Mouse (Mus musculus) liver, embryonic 14.5 days (tissue): Measurements from ENCODE around the gene Tmx1. TPM values are rescaled to one million over a fixed set of nuclear protein-coding genes. Genes with fewer than 3 reads are reported as not detected.

ENCODE experiments used
- ATAC-seq: fragments of 200-750 bp; cut with Nextera tagmentation; 2 replicates; pipeline ENCODE4 v1.8.0; 2017; ENCODE audit warnings: moderate number of reproducible peaks, mild to moderate bottlenecking, moderate library complexity; ENCODE audit not compliant: insufficient read depth
- DNase-seq, 3 experiments: peaks; one replicate each; pipeline ENCODE4 v3.0.0-alpha.2; 2012 to 2013; ENCODE audit warnings: low read depth in 3 of 3, low spot score in 3 of 3
- H3K27ac ChIP-seq: fragments of 300-500 bp; sonication (generic); 2 replicates; pipeline ENCODE4 v1.5.1; 2014; ENCODE audit warnings: moderate library complexity, mild to moderate bottlenecking, control low read depth, inconsistent platforms
- H3K27me3 ChIP-seq: fragments of 300-500 bp; sonication (generic); 2 replicates; pipeline ENCODE4 v1.6.1; 2014; ENCODE audit warnings: mild to moderate bottlenecking, low read length, moderate library complexity; ENCODE audit not compliant: control insufficient read depth, insufficient read depth
- H3K36me3 ChIP-seq: fragments of 300-500 bp; sonication (generic); replicated peaks from 2 replicates; pipeline ENCODE4 v1.6.1; 2014; ENCODE audit warnings: low read depth; ENCODE audit not compliant: control insufficient read depth, insufficient read depth
- H3K4me1 ChIP-seq, 2 experiments: fragments of 200-500 bp in 1 of 2; fragments of 300-500 bp in 1 of 2; sonication (generic) in 1 of 2; replicated peaks; 2 replicates each; pipeline ENCODE4 v1.6.1; 2012 to 2014; ENCODE audit warnings: antibody characterized with exemption in 1 of 2, inconsistent platforms in 1 of 2, low read length in 1 of 2; ENCODE audit not compliant: control insufficient read depth in 2 of 2, insufficient read depth in 2 of 2
- H3K4me2 ChIP-seq: fragments of 300-500 bp; sonication (generic); 2 replicates; pipeline ENCODE4 v1.6.1; 2014; ENCODE audit warnings: low read depth, mild to moderate bottlenecking, control low read depth, moderate library complexity
- H3K4me3 ChIP-seq, 2 experiments: fragments of 200-500 bp in 1 of 2; fragments of 300-500 bp in 1 of 2; sonication (generic) in 1 of 2; 2 replicates each; pipeline ENCODE4 v1.5.1; 2012 to 2014; ENCODE audit warnings: low read depth in 2 of 2, low read length in 2 of 2, mild to moderate bottlenecking in 2 of 2, control low read depth in 1 of 2, inconsistent platforms in 1 of 2, moderate library complexity in 1 of 2; ENCODE audit not compliant: insufficient read depth in 1 of 2
- H3K9ac ChIP-seq: fragments of 300-500 bp; sonication (generic); replicated peaks from 2 replicates; pipeline ENCODE4 v1.6.1; 2014; ENCODE audit warnings: mild to moderate bottlenecking, control low read depth, moderate library complexity
- H3K9me3 ChIP-seq: fragments of 300-500 bp; sonication (generic); 2 replicates; pipeline ENCODE4 v1.6.1; 2016; ENCODE audit warnings: low read length, mixed read lengths; ENCODE audit not compliant: control insufficient read depth
- CTCF ChIP-seq: IDR thresholded peaks from 2 replicates; pipeline ENCODE4 v1.5.1; 2016; ENCODE audit warnings: antibody characterized with exemption, low read depth, control low read depth
- EP300 ChIP-seq: IDR thresholded peaks from 2 replicates; pipeline ENCODE4 v1.6.1; 2016; ENCODE audit warnings: antibody characterized with exemption, low read depth
- WGBS: fragments of 180-500 bp; shearing (Covaris S2); extraction: QIAGEN DNeasy Blood & Tissue Kit; methylation state at CpG from one replicate; pipeline ENCODE4 v1.1.7; 2014; ENCODE audit not compliant: insufficient replicate concordance; 5-methylcytosine and 5-hydroxymethylcytosine counted together
- polyA plus RNA-seq, 2 experiments: library from polyadenylated mRNA; depleted of rRNA in 1 of 2; stranded (reverse) in 1 of 2; unstranded in 1 of 2; fragments of >200 nt; fragmentation: Nextera tagmentation in 1 of 2; extraction: Ambion mirVana in 1 of 2; gene quantifications; 2 replicates each; pipeline versions ENCODE4 v1.2.1 to v1.2.3; 2012 to 2014

Gene Tmx1
- polyA plus RNA-seq, 2 experiments, result 32.9 to 86.2 TPM

DNA sequence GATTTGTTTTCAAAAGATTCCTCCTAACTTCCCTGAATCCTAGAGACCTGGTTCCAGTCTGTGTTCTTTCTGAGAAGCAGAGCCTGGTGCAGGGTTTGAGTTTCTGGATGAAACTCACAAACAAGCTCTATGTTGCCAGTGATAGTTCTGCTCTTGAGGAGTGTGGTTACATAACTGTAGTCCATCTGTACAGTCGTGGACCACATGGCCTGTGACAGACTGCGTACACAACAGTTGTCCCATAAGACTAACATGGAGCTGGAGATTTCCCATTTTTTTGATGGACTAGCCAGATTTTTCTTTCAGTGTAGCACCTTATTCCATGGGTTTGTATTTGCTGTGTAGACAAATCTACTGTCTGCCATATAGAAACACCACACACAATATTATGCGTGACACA is 31.9 kb upstream of the Tmx1 start:
- no peaks in the 10 kb centered on the region for H3K36me3 ChIP-seq
- ATAC-seq (no peak), DNase-seq (no peak)
- no peak overlapping the region for H3K4me2 ChIP-seq
- H3K9me3 ChIP-seq, result no peaks in the 10 kb centered on the region
- no peak overlapping the region for H3K9ac ChIP-seq
- no peaks in the 10 kb centered on the region for H3K4me1 ChIP-seq
- H3K4me3 ChIP-seq, result no peak overlapping the region
- H3K27me3 ChIP-seq, result no peaks in the 10 kb centered on the region
- WGBS, result 67% methylated on average over 3 of the region's 3 CpGs
- no peak overlapping the region for H3K27ac ChIP-seq
- no peak for TF ChIP-seq EP300
- TF ChIP-seq CTCF, result no peak

GRCm38 (mm10) chr12:70422322-70423118 is 30.4 kb upstream of the Tmx1 start:
- WGBS, result 55% methylated on average over 9 of the region's 9 CpGs
- Histone ChIP-seq H3K9ac (no peak overlapping the region), H3K27me3 (no peaks in the 10 kb centered on the region), H3K27ac (no peak overlapping the region), H3K4me3 (no peak overlapping the region), H3K4me2 (no peak overlapping the region), H3K36me3 (no peaks in the 10 kb centered on the region), H3K4me1 (no peaks in the 10 kb centered on the region), H3K9me3 (no peaks in the 10 kb centered on the region)
- 0 out of 2 replicates have a peak, but pooled peaks have one; percentile 17 for TF ChIP-seq CTCF
- TF ChIP-seq EP300, result no peak
- DNase-seq, result no peak
- ATAC-seq, result no peak

GRCm38 (mm10) chr12:70427885-70428284 is 25.0 kb upstream of the Tmx1 start:
- H3K4me1 ChIP-seq, result peaks cover 6 to 7% of the 10 kb centered on the region in 2 experiments; a peak in 3 of 4 replicates
- no peak overlapping the region for H3K27ac ChIP-seq
- H3K4me2 ChIP-seq, result no peak overlapping the region
- H3K9me3 ChIP-seq, result no peaks in the 10 kb centered on the region
- no peak for ATAC-seq
- no peak overlapping the region for H3K4me3 ChIP-seq
- DNase-seq, result no peak
- H3K9ac ChIP-seq, result no peak overlapping the region
- H3K36me3 ChIP-seq, result no peaks in the 10 kb centered on the region
- no peaks in the 10 kb centered on the region for H3K27me3 ChIP-seq
- 71% methylated on average over 3 of the region's 3 CpGs for WGBS
- TF ChIP-seq EP300, result no peak
- no peak for TF ChIP-seq CTCF

GRCm38 (mm10) chr12:70429637-70430036 is 23.3 kb upstream of the Tmx1 start:
- Histone ChIP-seq H3K4me3 (no peak overlapping the region), H3K9ac (no peak overlapping the region), H3K9me3 (no peaks in the 10 kb centered on the region), H3K27me3 (no peaks in the 10 kb centered on the region), H3K27ac (no peak overlapping the region), H3K4me1 (peaks cover 6 to 7% of the 10 kb centered on the region in 2 experiments; a peak in 3 of 4 replicates), H3K36me3 (no peaks in the 10 kb centered on the region), H3K4me2 (no peak overlapping the region)
- peak in 1 of 3 experiments; percentile 19 for DNase-seq
- WGBS, result 58% methylated on average over 4 of the region's 4 CpGs
- ATAC-seq, result 0 out of 2 replicates have a peak, but pooled peaks have one; percentile 41
- TF ChIP-seq CTCF (no peak), EP300 (peak; percentile 52)

DNA sequence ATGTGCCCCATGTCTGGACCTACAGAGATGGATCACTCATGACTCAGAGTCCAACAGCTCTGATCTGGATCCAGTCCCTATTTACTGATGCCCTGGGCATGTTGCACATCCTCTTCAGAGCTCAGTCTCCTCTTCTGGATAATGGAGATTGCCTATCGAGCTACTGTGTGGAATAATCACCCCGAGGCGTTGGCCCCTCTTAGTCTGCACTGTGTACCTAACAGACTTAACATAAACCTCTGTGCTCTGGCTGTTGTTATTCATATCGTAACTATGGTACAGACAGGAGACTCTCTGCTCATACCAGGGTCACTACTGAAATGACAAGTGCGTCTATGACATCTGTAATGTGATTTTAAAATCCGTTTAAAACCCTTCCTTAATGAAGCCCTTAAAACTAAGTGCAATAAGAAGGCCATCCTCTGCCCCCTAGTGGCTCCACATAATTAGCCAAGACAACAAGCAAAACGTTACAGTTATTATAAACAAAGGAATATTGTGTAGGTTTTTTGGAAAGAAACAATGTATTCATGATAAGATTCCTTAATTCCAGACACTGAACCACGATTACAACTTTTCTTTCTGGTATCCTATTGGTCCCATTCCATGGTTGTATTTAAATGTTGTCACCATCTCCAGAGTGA is 22.5 kb upstream of the Tmx1 start:
- peaks cover 6 to 7% of the 10 kb centered on the region in 2 experiments; a peak in 3 of 4 replicates for H3K4me1 ChIP-seq
- no peak overlapping the region for H3K9ac ChIP-seq
- H3K36me3 ChIP-seq, result no peaks in the 10 kb centered on the region
- no peak overlapping the region for H3K27ac ChIP-seq
- ATAC-seq, result no peak
- WGBS, result 32% methylated on average over 8 of the region's 8 CpGs
- DNase-seq, result no peak
- H3K9me3 ChIP-seq, result no peaks in the 10 kb centered on the region
- H3K27me3 ChIP-seq, result no peaks in the 10 kb centered on the region
- peak; percentile 70 for TF ChIP-seq CTCF
- TF ChIP-seq EP300, result no peak
- no peak overlapping the region for H3K4me2 ChIP-seq
- H3K4me3 ChIP-seq, result no peak overlapping the region
